Mouse (Mus musculus) hindbrain, embryonic 11.5 days (tissue): Measurements from ENCODE around the gene Psmb6. TPM values are rescaled to one million over a fixed set of nuclear protein-coding genes. Genes with fewer than 3 reads are reported as not detected.
A peak's percentile ranks its signal among the peaks of the same experiment; 100 is the strongest.

ENCODE experiments used
- ATAC-seq: fragments of 200-750 bp; cut with Nextera tagmentation; 2 replicates; pipeline ENCODE4 v1.8.0; 2017; ENCODE audit warnings: mild to moderate bottlenecking, moderate TSS enrichment, moderate library complexity; ENCODE audit not compliant: low FRiP score
- DNase-seq: peaks from one replicate; pipeline ENCODE4 v3.0.0-alpha.2; 2015; ENCODE audit warnings: low spot score
- H3K27ac ChIP-seq: fragments of 300-500 bp; sonication (generic); 2 replicates; pipeline ENCODE4 v1.5.1; 2014; ENCODE audit warnings: mild to moderate bottlenecking, low read depth, low read length
- H3K27me3 ChIP-seq: fragments of 300-500 bp; sonication (generic); 2 replicates; pipeline ENCODE4 v1.6.1; 2014; ENCODE audit warnings: mild to moderate bottlenecking, low read length, moderate library complexity, mixed read lengths; ENCODE audit not compliant: control insufficient read depth, insufficient read depth
- H3K36me3 ChIP-seq: fragments of 300-500 bp; sonication (generic); 2 replicates; pipeline ENCODE4 v1.6.1; 2014; ENCODE audit warnings: mild to moderate bottlenecking, low read length, moderate library complexity, mixed read lengths; ENCODE audit not compliant: control insufficient read depth, insufficient read depth
- H3K4me1 ChIP-seq: fragments of 300-500 bp; sonication (generic); replicated peaks from 2 replicates; pipeline ENCODE4 v1.6.1; 2014; ENCODE audit warnings: low read length, mixed read lengths; ENCODE audit not compliant: control insufficient read depth, insufficient read depth
- H3K4me2 ChIP-seq: fragments of 300-500 bp; sonication (generic); replicated peaks from 2 replicates; pipeline ENCODE4 v1.6.1; 2014; ENCODE audit warnings: mild to moderate bottlenecking, low read depth, low read length
- H3K4me3 ChIP-seq: fragments of 300-500 bp; sonication (generic); 2 replicates; pipeline ENCODE4 v1.5.1; 2014; ENCODE audit warnings: low read depth, low read length
- H3K9ac ChIP-seq: fragments of 300-500 bp; sonication (generic); 2 replicates; pipeline ENCODE4 v1.6.1; 2014; ENCODE audit warnings: low read depth, low read length
- H3K9me3 ChIP-seq: fragments of 300-500 bp; sonication (generic); 2 replicates; pipeline ENCODE4 v1.6.1; 2016; ENCODE audit warnings: low read length; ENCODE audit not compliant: control insufficient read depth
- WGBS: fragments of 180-500 bp; shearing (Covaris S2); extraction: QIAGEN DNeasy Blood & Tissue Kit; methylation state at CpG from one replicate; pipeline ENCODE4 v1.1.7; 2014; 5-methylcytosine and 5-hydroxymethylcytosine counted together
- polyA plus RNA-seq: library from polyadenylated mRNA; unstranded; fragments of >200 nt; fragmentation: Nextera tagmentation; extraction: Ambion mirVana; gene quantifications from 2 replicates; pipeline ENCODE4 v1.2.1, GENCODE M21; 2014

Gene Psmb6
- polyA plus RNA-seq, 1 experiment from 2014 or later = 895 TPM

- Histone ChIP-seq H3K4me3 (no peak overlapping the region), H3K27me3 (no peaks in the 10 kb centered on the region), H3K4me2 (no peak overlapping the region), H3K9me3 (no peaks in the 10 kb centered on the region), H3K36me3 (no peaks in the 10 kb centered on the region), H3K4me1 (no peaks in the 10 kb centered on the region), H3K27ac (no peak overlapping the region), H3K9ac (no peak overlapping the region)
- ATAC-seq = no peak
- DNase-seq = no peak
- 28% methylated on average over 6 of the region's 7 CpGs for WGBS
Observed at GRCm38 (mm10) chr11:70553940-70554339, 28.8 kb downstream of the Psmb6 start.

- Histone ChIP-seq H3K9me3 (no peaks in the 10 kb centered on the region), H3K27me3 (no peaks in the 10 kb centered on the region), H3K27ac (no peak overlapping the region), H3K4me1 (no peaks in the 10 kb centered on the region), H3K4me2 (no peak overlapping the region), H3K4me3 (no peak overlapping the region), H3K36me3 (no peaks in the 10 kb centered on the region), H3K9ac (no peak overlapping the region)
- no peak for DNase-seq
- no peak for ATAC-seq
- WGBS = 87% methylated on average over 9 of the region's 9 CpGs
Observed at GRCm38 (mm10) chr11:70557545-70557944, 32.4 kb downstream of the Psmb6 start.

- H3K9ac ChIP-seq = no peak overlapping the region
- DNase-seq = no peak
- H3K4me1 ChIP-seq = 0 out of 2 replicates have a peak, but pooled peaks cover 1% of the 10 kb centered on the region
- H3K4me3 ChIP-seq = peak overlapping the region; percentile 89
- H3K27me3 ChIP-seq = no peaks in the 10 kb centered on the region
- H3K9me3 ChIP-seq = no peaks in the 10 kb centered on the region
- H3K4me2 ChIP-seq = peak overlapping the region; percentile 93
- 2% methylated on average over 2 of the region's 2 CpGs for WGBS
- ATAC-seq = no peak
- H3K27ac ChIP-seq = peak overlapping the region; percentile 68; the same call in 1 of the 2 replicates
- H3K36me3 ChIP-seq = no peaks in the 10 kb centered on the region
Observed at GRCm38 (mm10) chr11:70561937-70562286, 36.7 kb downstream of the Psmb6 start.

GRCm38 (mm10) chr11:70562287-70562994 is 37.3 kb downstream of the Psmb6 start, which contains the start of gene Mink1:
Mink1 (plus strand) TSS chr11:70562881.
- ATAC-seq (peak; percentile 94), DNase-seq (peak; percentile 95)
- peak within 1 kb of the TSS; percentile 89 for H3K4me3 ChIP-seq
- H3K9ac ChIP-seq = peak within 1 kb of the TSS; percentile 85
- 0 out of 2 replicates have a peak, but pooled peaks cover 3% of the 10 kb centered on the region for H3K4me1 ChIP-seq
- H3K27me3 ChIP-seq = no peaks in the 10 kb centered on the region
- 1% methylated on average over 38 of the region's 57 CpGs for WGBS
- H3K36me3 ChIP-seq = no peaks in the 10 kb centered on the region
- peak within 1 kb of the TSS; percentile 68 for H3K27ac ChIP-seq
- H3K9me3 ChIP-seq = no peaks in the 10 kb centered on the region
- peak within 1 kb of the TSS; percentile 93 for H3K4me2 ChIP-seq

GRCm38 (mm10) chr11:70562995-70563469 is 37.9 kb downstream of the Psmb6 start:
- Histone ChIP-seq H3K4me3 (peak overlapping the region; percentile 89), H3K9ac (peak overlapping the region; percentile 85), H3K27me3 (no peaks in the 10 kb centered on the region), H3K4me2 (peak overlapping the region; percentile 93), H3K36me3 (no peaks in the 10 kb centered on the region), H3K4me1 (0 out of 2 replicates have a peak, but pooled peaks cover 3% of the 10 kb centered on the region), H3K9me3 (no peaks in the 10 kb centered on the region), H3K27ac (peak overlapping the region; percentile 68)
- 0% methylated on average over 20 of the region's 31 CpGs for WGBS
- DNase-seq (no peak), ATAC-seq (peak; percentile 54)

- peak overlapping the region; percentile 93 for H3K4me2 ChIP-seq
- no peak overlapping the region for H3K27ac ChIP-seq
- 3% methylated on average over 25 of the region's 25 CpGs for WGBS
- H3K27me3 ChIP-seq = no peaks in the 10 kb centered on the region
- 0 out of 2 replicates have a peak, but pooled peaks cover 3% of the 10 kb centered on the region for H3K4me1 ChIP-seq
- peak overlapping the region; percentile 85 for H3K9ac ChIP-seq
- no peak for ATAC-seq
- DNase-seq = peak; percentile 56
- H3K4me3 ChIP-seq = peak overlapping the region; percentile 89
- H3K9me3 ChIP-seq = no peaks in the 10 kb centered on the region
- H3K36me3 ChIP-seq = no peaks in the 10 kb centered on the region
Observed at GRCm38 (mm10) chr11:70563470-70564275, 38.5 kb downstream of the Psmb6 start.

- peak overlapping the region; percentile 89 for H3K4me3 ChIP-seq
- 43% methylated on average over 4 of the region's 4 CpGs for WGBS
- H3K4me1 ChIP-seq = 0 out of 2 replicates have a peak, but pooled peaks cover 3% of the 10 kb centered on the region
- ATAC-seq (no peak), DNase-seq (no peak)
- peak overlapping the region; percentile 85; the same call in 1 of the 2 replicates for H3K9ac ChIP-seq
- H3K27me3 ChIP-seq = no peaks in the 10 kb centered on the region
- peak overlapping the region; percentile 93 for H3K4me2 ChIP-seq
- H3K9me3 ChIP-seq = no peaks in the 10 kb centered on the region
- no peaks in the 10 kb centered on the region for H3K36me3 ChIP-seq
- no peak overlapping the region for H3K27ac ChIP-seq
Observed at GRCm38 (mm10) chr11:70564276-70564873, 39.2 kb downstream of the Psmb6 start.

- ATAC-seq = no peak
- H3K4me3 ChIP-seq = no peak overlapping the region
- 73% methylated on average over 7 of the region's 7 CpGs for WGBS
- no peak for DNase-seq
- 0 out of 2 replicates have a peak, but pooled peaks cover 3% of the 10 kb centered on the region for H3K4me1 ChIP-seq
- no peak overlapping the region for H3K27ac ChIP-seq
- H3K9me3 ChIP-seq = no peaks in the 10 kb centered on the region
- no peaks in the 10 kb centered on the region for H3K27me3 ChIP-seq
- H3K36me3 ChIP-seq = no peaks in the 10 kb centered on the region
- no peak overlapping the region for H3K9ac ChIP-seq
- H3K4me2 ChIP-seq = no peak overlapping the region
Observed at GRCm38 (mm10) chr11:70566586-70566985, 41.4 kb downstream of the Psmb6 start.
